In the genomic region with DNA sequence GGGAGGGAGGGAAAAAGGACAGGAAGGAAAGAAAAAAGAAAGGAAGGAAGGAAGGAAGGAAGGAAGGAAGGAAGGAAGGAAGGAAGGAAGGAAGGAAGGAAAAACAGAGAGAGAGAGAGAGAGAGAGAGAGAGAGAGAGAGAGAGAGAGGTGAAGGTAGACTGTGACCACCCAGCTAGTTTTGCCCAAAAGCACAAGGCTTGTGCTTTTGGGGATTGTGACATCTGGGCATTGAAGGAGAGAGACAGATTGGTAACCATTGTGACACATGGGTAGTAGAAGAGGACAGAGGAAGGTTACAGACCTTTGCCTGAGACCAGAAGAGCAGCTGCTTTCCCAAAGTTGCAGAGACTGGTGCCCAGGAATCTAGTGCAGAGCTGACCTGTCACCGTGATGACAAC, we compare ENCODE assay signal across 43 mouse cellular contexts. TPM values are rescaled to one million over a fixed set of nuclear protein-coding genes. Genes with fewer than 3 reads are reported as not detected.
"Had no signal": no experiment of that assay in that cellular context is flagged by ENCODE, and none has a peak within 500 bp of the region (broad histone marks: within the 10 kb centered on the region; RNA-seq: fewer than 3 reads in every experiment).

Dusp21 (plus strand) TSS at position 301 of the 400 bp plus-strand sequence.

- H3K4me1 ChIP-seq: heart, embryonic 10.5 days; heart, embryonic 12.5 days; heart, embryonic 13.5 days; heart, embryonic 15.5 days; hindbrain, embryonic 10.5 days; hindbrain, embryonic 12.5 days; hindbrain, embryonic 13.5 days; hindbrain, embryonic 15.5 days; intestine, embryonic 15.5 days; kidney, embryonic 15.5 days had no signal

- H3K27me3 ChIP-seq: heart, embryonic 12.5 days; heart, embryonic 13.5 days; heart, embryonic 15.5 days; hindbrain, embryonic 12.5 days; hindbrain, embryonic 13.5 days; hindbrain, embryonic 15.5 days; intestine, embryonic 15.5 days; kidney, embryonic 15.5 days had no signal

- H3K4me3 ChIP-seq: heart, embryonic 10.5 days; heart, embryonic 12.5 days; heart, embryonic 13.5 days; heart, embryonic 15.5 days; hindbrain, embryonic 10.5 days; hindbrain, embryonic 12.5 days; hindbrain, embryonic 13.5 days; hindbrain, embryonic 15.5 days; intestine, embryonic 15.5 days; kidney, embryonic 15.5 days; layer of hippocampus, adult 2 months had no signal

- DNase-seq: heart, postnatal 10 days; heart, postnatal 14 days; heart, postnatal 36 days; heart, postnatal 4 days; kidney, adult 11 months; kidney, adult 18-20 months; kidney, adult 2 months; kidney, adult 8-10 months; kidney, adult 9 months; kidney, postnatal 10 days; kidney, postnatal 14 days; kidney, postnatal 25 days; kidney, postnatal 36 days; kidney, postnatal 4 days; layer of hippocampus, adult 9-11 months; layer of hippocampus, postnatal 36 days had no signal

- H3K27ac ChIP-seq: heart, embryonic 10.5 days; heart, embryonic 13.5 days; heart, embryonic 15.5 days; hindbrain, embryonic 10.5 days; hindbrain, embryonic 12.5 days; hindbrain, embryonic 13.5 days; hindbrain, embryonic 14.5 days; hindbrain, embryonic 15.5 days; hindbrain, postnatal 0 days; intestine, embryonic 15.5 days; kidney, embryonic 15.5 days; kidney, postnatal 0 days; layer of hippocampus, adult 2 months had no signal

- H3K36me3 ChIP-seq: heart, embryonic 10.5 days; heart, embryonic 12.5 days; heart, embryonic 13.5 days; heart, embryonic 15.5 days; hindbrain, embryonic 10.5 days; hindbrain, embryonic 12.5 days; hindbrain, embryonic 13.5 days; hindbrain, embryonic 15.5 days; intestine, embryonic 15.5 days; kidney, embryonic 15.5 days had no signal

RNA-seq across cellular contexts. Expression of gene Dusp21, which starts in this region (rescaled TPM):
- polyA plus RNA-seq: heart, embryonic 10.5 days; heart, embryonic 11.5 days; heart, embryonic 12.5 days; heart, embryonic 13.5 days; heart, embryonic 14.5 days; heart, embryonic 15.5 days; heart, embryonic 16.5 days; heart, postnatal 0 days; hindbrain, embryonic 10.5 days; hindbrain, embryonic 11.5 days; hindbrain, embryonic 12.5 days; hindbrain, embryonic 13.5 days; hindbrain, embryonic 14.5 days; hindbrain, embryonic 15.5 days; hindbrain, embryonic 16.5 days; hindbrain, postnatal 0 days; inflammation-experienced regulatory T-cells, adult 6 months; intestine, embryonic 14.5 days; intestine, embryonic 15.5 days; intestine, embryonic 16.5 days; intestine, postnatal 0 days; kidney, adult 2 months; kidney, embryonic 14.5 days; kidney, embryonic 15.5 days; kidney, embryonic 16.5 days; kidney, postnatal 0 days; large intestine, adult 2 months had no signal
